In the genomic region with DNA sequence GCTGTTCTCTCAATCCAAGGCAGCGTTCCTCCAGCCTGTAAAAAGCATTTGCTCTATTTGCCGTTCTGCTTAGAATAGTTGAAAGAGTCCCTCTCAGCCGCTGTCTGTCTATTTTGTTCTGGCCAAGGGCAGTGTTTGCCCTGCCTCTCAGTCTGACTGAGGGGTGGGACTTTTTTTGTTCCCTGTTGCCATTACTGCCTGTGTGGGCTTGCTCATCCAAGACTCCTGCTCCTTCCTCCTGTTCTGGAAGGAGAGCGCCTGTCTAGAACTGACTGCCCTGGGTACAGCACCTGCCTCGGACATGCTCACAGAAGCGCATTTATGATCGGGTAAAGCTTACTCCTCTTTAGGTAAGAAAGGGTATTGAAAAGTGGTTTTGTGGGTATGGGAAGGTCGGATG, we compare ENCODE assay signal across 13 mouse cellular contexts.
DNase-seq lines count a peak whose midpoint lies in the region; ATAC-seq and TF ChIP-seq lines count a peak whose summit lies in the region.
"Had no signal": no experiment of that assay in that cellular context is flagged by ENCODE, and none has a peak within 500 bp of the region (broad histone marks: within the 10 kb centered on the region; RNA-seq: fewer than 3 reads in every experiment).

No protein-coding gene starts in this region.

- H3K4me3 ChIP-seq in cerebellum, adult 2 months (replicated peaks; ENCODE audit: insufficient read depth, low read depth, low read length): peak overlapping the region; percentile 10
- peak overlapping the region; percentile 22 to 26; a peak in 3 of 4 replicates for H3K4me3 ChIP-seq in heart, embryonic 14.5 days (ENCODE audit: control insufficient read depth in 1 of 2, insufficient read depth in 1 of 2, low read depth in 1 of 2, low read length in 2 of 2)
- peak overlapping the region; percentile 29 for H3K4me3 ChIP-seq in testis, adult 2 months (ENCODE audit: control insufficient read depth, low read depth, low read length)
- H3K4me3 ChIP-seq: embryonic facial prominence, embryonic 15.5 days; limb, embryonic 12.5 days had no signal

- peak overlapping the region; percentile 55 for H3K4me2 ChIP-seq in heart, embryonic 14.5 days (ENCODE audit: low read length)
- H3K4me2 ChIP-seq: embryonic facial prominence, embryonic 15.5 days; limb, embryonic 12.5 days had no signal

- peak overlapping the region; percentile 15; the same call in 1 of the 2 replicates for H3K27ac ChIP-seq in cerebellum, adult 2 months (ENCODE audit: insufficient read depth, low read length)
- H3K27ac ChIP-seq in heart, embryonic 14.5 days (replicated peaks in 1 of 2; ENCODE audit: control insufficient read depth in 1 of 2, insufficient read depth in 1 of 2, low read depth in 2 of 2, low read length in 2 of 2): peak overlapping the region; percentile 76 to 80
- no peak overlapping the region for H3K27ac ChIP-seq in testis, adult 2 months (ENCODE audit: control insufficient read depth, insufficient read depth, low read depth, low read length)
- H3K27ac ChIP-seq: embryonic facial prominence, embryonic 15.5 days; limb, embryonic 12.5 days had no signal

- H3K4me1 ChIP-seq in cerebellum, adult 2 months (ENCODE audit: control insufficient read depth, insufficient read depth, low read length): peaks cover 27% of the 10 kb centered on the region
- peaks cover 22 to 45% of the 10 kb centered on the region in 2 experiments for H3K4me1 ChIP-seq in heart, embryonic 14.5 days (ENCODE audit: control insufficient read depth in 2 of 2, insufficient read depth in 2 of 2, low read length in 2 of 2)
- H3K4me1 ChIP-seq in testis, adult 2 months (ENCODE audit: control insufficient read depth, insufficient read depth, low read length): peaks cover 2% of the 10 kb centered on the region

- H3K9ac ChIP-seq in heart, embryonic 14.5 days (ENCODE audit: low read length): peak overlapping the region; percentile 47
- H3K9ac ChIP-seq: embryonic facial prominence, embryonic 15.5 days; limb, embryonic 12.5 days had no signal

- no peak for TF ChIP-seq POLR2A in cerebellum, adult 2 months (IDR thresholded peaks at IDR 0.05; ENCODE audit: borderline replicate concordance, insufficient read depth, low read length)
- no peak for TF ChIP-seq POLR2A in testis, adult 2 months (IDR thresholded peaks at IDR 0.05; ENCODE audit: control insufficient read depth, low read depth, low read length)

- no peak for DNase-seq in cerebellum, adult 2 months
- DNase-seq in cerebellum, adult 9-10 months: no peak
- DNase-seq in heart, adult 9 months (ENCODE audit: low spot score in 2 of 2): no peak
- DNase-seq in testis, postnatal 14 days (ENCODE audit: low spot score): no peak
- DNase-seq in layer of hippocampus, postnatal 36 days: no peak
- no peak for DNase-seq in thymus, adult 18-20 months
- DNase-seq: gastrocnemius, postnatal 10 days; thymus, postnatal 14 days had no signal

- H3K9me3 ChIP-seq in heart, embryonic 14.5 days (ENCODE audit: control insufficient read depth, low read length): no peaks in the 10 kb centered on the region
- H3K9me3 ChIP-seq: embryonic facial prominence, embryonic 15.5 days; limb, embryonic 12.5 days had no signal

- WGBS in cerebellum, adult 2 months: 44% methylated on average over 8 of the region's 8 CpGs
- 52% methylated on average over 8 of the region's 8 CpGs for WGBS in heart, embryonic 14.5 days

- TF ChIP-seq CTCF in cerebellum, adult 2 months (IDR thresholded peaks at IDR 0.05; ENCODE audit: borderline replicate concordance, insufficient read depth, low read depth, low read length): no peak
- TF ChIP-seq CTCF in testis, adult 2 months (IDR thresholded peaks at IDR 0.05; ENCODE audit: control insufficient read depth, insufficient read depth, insufficient replicate concordance, low read depth, low read length): no peak

- no peaks in the 10 kb centered on the region for H3K36me3 ChIP-seq in heart, embryonic 14.5 days (ENCODE audit: control insufficient read depth, insufficient read depth, low read length)
- no peaks in the 10 kb centered on the region for H3K36me3 ChIP-seq in testis, adult 2 months (ENCODE audit: control insufficient read depth, insufficient read depth, low read length)
- H3K36me3 ChIP-seq: embryonic facial prominence, embryonic 15.5 days; limb, embryonic 12.5 days had no signal

- H3K27me3 ChIP-seq in cerebellum, adult 2 months (ENCODE audit: control insufficient read depth, insufficient read depth, low read length): no peaks in the 10 kb centered on the region
- H3K27me3 ChIP-seq in heart, embryonic 14.5 days (ENCODE audit: control insufficient read depth, insufficient read depth, low read length): no peaks in the 10 kb centered on the region
- H3K27me3 ChIP-seq in testis, adult 2 months (ENCODE audit: control insufficient read depth, insufficient read depth, low read length): no peaks in the 10 kb centered on the region
- H3K27me3 ChIP-seq: embryonic facial prominence, embryonic 15.5 days; limb, embryonic 12.5 days had no signal

- no peak; the same call in 1 of the 2 replicates for ATAC-seq in heart, embryonic 14.5 days (ENCODE audit: insufficient number of reproducible peaks, insufficient read depth, low FRiP score, low read depth)
- ATAC-seq: intestine, postnatal 0 days had no signal
